Mouse (Mus musculus) ovary, postnatal 36 days (tissue): ENCODE results near the gene Esp23.
"Not testable (repeated sequence)": the region's sequence is repeated elsewhere in the genome, so short reads cannot be mapped to it uniquely, and the experiment has no call there.

Experiments
- DNase-seq: peaks from one replicate; pipeline ENCODE4 v3.0.0; 2022; ENCODE audit warnings: low spot score, mixed read lengths

Esp23 gene

GRCm38 (mm10) chr17:39076937-39077336, at the start of gene Esp23:
Gene Esp23 (minus strand): TSS chr17:39077037.
- no peak for DNase-seq

GRCm38 (mm10) chr17:39107126-39107525, 30.3 kb upstream of the Esp23 start:
- DNase-seq: not testable (repeated sequence)

- DNase-seq: no peak
These were observed 18.2 kb upstream of the Esp23 start, which contains the start of gene Esp22 for GRCm38 (mm10) chr17:39095034-39095433. Gene Esp22 (plus strand): TSS chr17:39095334.

- DNase-seq: no peak
These were observed 13.2 kb downstream of the Esp23 start for GRCm38 (mm10) chr17:39063641-39064040.

- no peak for DNase-seq
These were observed 33.6 kb downstream of the Esp23 start, which contains the start of gene Gm21903 for GRCm38 (mm10) chr17:39043241-39043640. Gene Gm21903 (minus strand): TSS chr17:39043341.

- not testable (repeated sequence) for DNase-seq
These were observed 40.4 kb downstream of the Esp23 start, which contains the start of gene Esp24 for GRCm38 (mm10) chr17:39036395-39036794. Gene Esp24 (plus strand): TSS chr17:39036695.
